Mouse (Mus musculus): ENCODE results near the gene Sar1b.

DNA sequence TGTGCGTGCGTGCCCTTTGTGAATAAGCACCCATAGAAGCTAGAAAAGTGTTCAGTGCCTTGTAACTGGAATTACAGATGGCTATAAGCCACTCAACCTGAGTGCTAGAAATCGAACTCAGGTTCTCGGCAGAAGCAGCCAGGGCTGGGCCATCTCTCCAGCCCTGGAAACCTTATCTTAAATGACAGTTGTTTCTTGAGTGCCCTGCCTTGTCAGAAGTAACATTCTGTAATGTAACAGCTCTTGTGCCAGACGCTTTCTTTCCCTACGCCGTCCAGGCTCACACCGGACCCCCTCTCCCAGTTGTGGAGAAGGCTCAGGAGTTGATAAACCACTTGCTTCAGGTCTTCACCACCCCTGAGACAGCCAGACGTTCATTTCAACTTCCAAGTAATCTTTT is 77.2 kb downstream of the Sar1b start:
- TF ChIP-seq POLR2A (IDR thresholded peaks at IDR 0.05; ENCODE audit: borderline replicate concordance, extremely low read depth, low read depth, low read length) (no peak), CTCF (IDR thresholded peaks at IDR 0.05; ENCODE audit: insufficient read depth, low read length) (no peak)

Data from lung, adult 2 months (tissue).